Mouse (Mus musculus) thymus, postnatal 25 days (tissue): ENCODE data around the gene Dnajc9.

Source experiments
- DNase-seq: peaks from one replicate; pipeline ENCODE4 v3.0.0; 2022

Gene Dnajc9

DNA sequence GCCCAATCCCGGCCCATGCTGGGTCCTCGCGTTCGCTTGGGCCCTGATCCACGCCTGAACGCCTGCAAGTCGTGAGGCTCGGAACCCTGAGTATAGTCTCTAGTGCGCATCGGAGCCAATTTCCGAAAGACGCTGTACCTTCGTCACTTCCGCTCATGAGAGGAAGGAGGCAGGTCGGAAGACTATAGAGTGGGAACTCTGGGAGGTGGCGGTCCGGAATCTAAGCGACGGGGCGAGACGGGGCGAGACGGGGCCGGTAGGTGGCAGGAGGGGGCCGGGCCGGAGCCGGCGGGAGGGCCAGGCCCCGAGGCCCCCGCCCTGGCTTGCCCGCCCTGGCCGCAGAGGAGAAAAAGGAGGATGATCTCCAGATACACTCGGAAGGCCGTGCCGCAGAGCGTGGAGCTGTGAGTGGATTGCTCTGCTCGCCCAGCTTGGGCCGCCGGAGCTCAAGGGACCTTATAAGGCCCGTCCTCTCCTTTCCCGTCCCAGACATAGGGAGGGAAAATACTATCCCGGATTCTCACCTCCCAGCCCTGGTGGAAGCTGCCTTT, 40.6 kb downstream of the Dnajc9 start, which contains the start of the genes Ecd and Fam149b:
Gene Ecd (minus strand): TSS at position 131 of the 551 bp plus-strand sequence.
Gene Fam149b (plus strand): TSS at position 172 of the 551 bp plus-strand sequence.
- peak; percentile 93 for DNase-seq

DNA sequence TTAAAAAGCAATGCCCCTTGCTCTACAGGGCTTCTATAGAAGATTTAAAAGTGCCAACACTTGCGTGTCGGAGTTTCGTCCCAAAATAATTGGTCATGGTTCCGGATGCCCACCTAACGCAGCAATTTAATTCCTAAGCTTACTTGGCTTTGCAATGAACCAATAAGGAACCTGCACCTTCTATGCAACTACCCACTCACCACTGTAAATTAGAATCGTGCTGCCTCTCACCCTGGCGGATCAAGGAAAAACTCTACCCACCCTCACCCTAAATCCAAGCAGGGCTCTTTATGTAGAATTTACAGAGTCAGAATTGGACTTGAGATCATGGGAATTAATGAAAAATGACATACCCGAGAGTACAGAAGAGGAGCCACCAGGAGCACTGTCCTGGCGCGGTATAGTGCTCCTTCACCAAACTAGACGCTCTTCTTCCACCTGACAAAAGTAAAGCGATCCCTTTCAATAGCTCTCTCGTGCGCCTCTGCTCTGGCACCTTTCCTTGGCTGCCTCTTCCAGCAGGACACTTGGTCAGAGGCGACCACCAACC, 41.2 kb downstream of the Dnajc9 start:
- DNase-seq: no peak

DNA sequence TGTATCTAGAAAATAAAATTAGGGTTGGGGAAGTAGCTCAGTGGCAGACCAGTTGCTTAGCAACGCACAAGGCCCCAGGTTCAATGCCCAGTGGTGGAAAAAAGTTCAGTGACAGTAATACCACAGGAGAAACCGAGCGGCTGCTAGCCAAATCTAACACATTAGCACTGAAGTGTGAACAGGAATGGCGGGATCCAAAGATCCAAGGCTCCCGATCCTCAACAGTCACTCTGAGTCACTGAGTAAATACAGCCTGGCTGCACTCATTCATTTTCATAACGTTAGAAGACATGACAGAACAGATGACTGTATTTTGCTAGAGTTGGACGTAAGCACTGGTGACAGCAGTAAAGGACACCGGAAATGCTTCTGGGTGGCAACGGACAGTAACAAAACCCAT, 42.8 kb downstream of the Dnajc9 start:
- DNase-seq: no peak

GRCm38 (mm10) chr14:20340866-20341265, 47.8 kb downstream of the Dnajc9 start:
- no peak for DNase-seq

DNA sequence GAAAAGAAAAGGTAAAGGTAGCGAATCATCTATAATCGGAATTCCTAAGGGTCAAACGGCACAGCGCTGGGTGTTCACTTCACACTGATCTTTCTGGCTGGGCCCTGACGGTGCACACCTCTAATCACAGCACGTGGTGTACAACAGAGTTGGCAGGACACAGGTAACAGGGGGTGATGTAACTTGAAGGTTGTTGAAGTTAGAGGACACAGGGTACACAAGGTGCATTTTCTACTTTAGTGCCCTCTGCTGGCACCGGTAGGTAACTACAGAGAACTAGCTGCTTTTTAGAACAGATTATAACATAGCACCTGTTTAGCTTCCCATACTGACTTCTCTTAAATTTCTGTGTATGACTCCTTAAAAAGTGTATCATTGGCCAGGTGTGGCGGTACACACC, 48.6 kb downstream of the Dnajc9 start:
- DNase-seq: peak; percentile 44

DNA sequence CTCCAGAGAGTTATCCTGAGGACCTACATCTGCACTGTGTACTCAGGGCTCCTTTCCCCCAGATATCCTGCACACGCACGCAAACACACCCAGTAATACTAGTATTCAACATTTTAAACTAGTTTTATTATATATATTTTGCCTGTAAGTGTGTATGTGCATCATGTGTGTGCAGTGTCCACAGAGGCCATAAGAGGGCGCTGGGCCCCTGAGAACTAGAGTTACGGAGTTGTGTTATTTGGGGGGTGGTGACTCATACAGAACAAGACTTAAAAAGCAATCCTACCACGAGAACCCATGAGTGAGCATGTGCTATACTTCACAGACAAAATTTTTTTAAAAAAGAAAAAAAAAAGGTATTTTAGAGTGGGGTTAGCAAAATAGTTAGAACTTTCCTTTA, 49.3 kb downstream of the Dnajc9 start:
- DNase-seq: no peak
